Mouse (Mus musculus): ENCODE data around the gene T. TPM values are rescaled to one million over a fixed set of nuclear protein-coding genes. Genes with fewer than 3 reads are reported as not detected.

The T gene
- not detected for polyA plus RNA-seq (2014; fragmentation: Illumina TruSeq; extraction: RNeasy Lipid Tissue Mini Kit (QIAGEN cat#74804); ENCODE audit: low read depth, low replicate concordance)

GRCm38 (mm10) chr17:8433978-8434960 is at the start of gene T:
TSS of gene T (plus strand) at chr17:8434423.

Other genes with a start within 250 kb of the T start
- gene Ccr6, start 198.4 kb upstream of the T start, polyA plus RNA-seq (2014; fragmentation: Illumina TruSeq; extraction: RNeasy Lipid Tissue Mini Kit (QIAGEN cat#74804); ENCODE audit: low read depth, low replicate concordance) = not detected
- gene Mpc1, start 151.5 kb upstream of the T start, polyA plus RNA-seq (2014; fragmentation: Illumina TruSeq; extraction: RNeasy Lipid Tissue Mini Kit (QIAGEN cat#74804); ENCODE audit: low read depth, low replicate concordance) = 632 TPM
- gene Sft2d1, start 123.3 kb upstream of the T start, polyA plus RNA-seq (2014; fragmentation: Illumina TruSeq; extraction: RNeasy Lipid Tissue Mini Kit (QIAGEN cat#74804); ENCODE audit: low read depth, low replicate concordance) = 60.4 TPM
- gene Prr18, start 97.0 kb upstream of the T start, polyA plus RNA-seq (2014; fragmentation: Illumina TruSeq; extraction: RNeasy Lipid Tissue Mini Kit (QIAGEN cat#74804); ENCODE audit: low read depth, low replicate concordance) = not detected
- gene T2, start 78.4 kb upstream of the T start, polyA plus RNA-seq (2014; fragmentation: Illumina TruSeq; extraction: RNeasy Lipid Tissue Mini Kit (QIAGEN cat#74804); ENCODE audit: low read depth, low replicate concordance) = not detected
- gene Pde10a, start 90.9 kb downstream of the T start, polyA plus RNA-seq (2014; fragmentation: Illumina TruSeq; extraction: RNeasy Lipid Tissue Mini Kit (QIAGEN cat#74804); ENCODE audit: low read depth, low replicate concordance) = 15.7 TPM
- gene Gm17087, start 132.5 kb downstream of the T start, polyA plus RNA-seq (2014; fragmentation: Illumina TruSeq; extraction: RNeasy Lipid Tissue Mini Kit (QIAGEN cat#74804); ENCODE audit: low read depth, low replicate concordance) = not detected